Mouse (Mus musculus): ENCODE measurements around the gene Klhdc1. TPM values are rescaled to one million over a fixed set of nuclear protein-coding genes. Genes with fewer than 3 reads are reported as not detected.
A peak's percentile ranks its signal among the peaks of the same experiment; 100 is the strongest.

Klhdc1 gene
- polyA plus RNA-seq, 1 experiment from 2014 or later: 6.9 TPM

DNA sequence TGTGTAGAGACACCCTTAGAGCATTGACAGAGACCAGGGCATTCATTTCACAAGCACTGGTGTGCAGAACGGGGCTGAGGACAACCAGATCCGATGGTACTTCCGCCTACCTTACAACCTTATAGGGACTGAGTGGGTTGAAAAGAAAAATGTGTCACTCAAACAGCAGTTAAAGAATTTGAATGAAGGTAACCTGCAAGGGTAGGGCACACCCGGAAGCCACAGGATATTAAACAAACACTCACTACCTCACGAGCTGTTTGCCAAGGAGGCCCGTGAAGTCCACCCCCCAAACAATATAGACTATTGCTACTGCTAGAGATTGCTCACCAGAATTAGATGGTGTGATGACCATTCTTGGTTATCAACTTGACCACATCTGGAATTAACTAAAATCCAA is 5.2 kb upstream of the Klhdc1 start:
- no peak overlapping the region for H3K9ac ChIP-seq (replicated peaks)
- H3K9me3 ChIP-seq: no peaks in the 10 kb centered on the region
- H3K4me1 ChIP-seq (replicated peaks): peaks cover 3% of the 10 kb centered on the region
- no peaks in the 10 kb centered on the region for H3K27me3 ChIP-seq
- WGBS: 90% methylated on average over 6 of the region's 6 CpGs
- H3K4me3 ChIP-seq (replicated peaks): no peak overlapping the region
- ATAC-seq (ENCODE audit: insufficient number of reproducible peaks, insufficient read depth, low FRiP score, low TSS enrichment, low read depth): no peak
- no peaks in the 10 kb centered on the region for H3K36me3 ChIP-seq
- H3K4me2 ChIP-seq: no peak overlapping the region
- no peak overlapping the region for H3K27ac ChIP-seq

DNA sequence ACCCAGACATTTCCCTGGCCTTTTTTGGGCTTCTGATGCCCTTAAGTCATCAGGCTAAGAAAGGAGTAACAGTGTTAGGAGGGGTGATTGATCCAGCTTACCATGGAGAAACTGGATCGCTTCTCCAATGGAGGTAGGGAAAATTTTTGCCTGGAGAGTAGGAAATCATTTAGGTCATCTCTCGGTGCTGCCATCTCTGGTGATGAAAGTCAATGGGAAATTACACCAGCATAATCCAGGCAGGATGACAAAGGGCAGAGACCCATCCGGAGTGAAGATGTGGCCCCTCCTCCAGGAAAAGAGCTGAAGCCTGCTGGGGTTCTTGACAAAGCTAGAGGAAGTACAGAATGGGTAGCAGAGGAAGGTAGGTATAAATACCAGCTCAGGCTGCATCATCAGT is 2.7 kb upstream of the Klhdc1 start:
- H3K9ac ChIP-seq (replicated peaks): no peak overlapping the region
- peaks cover 9% of the 10 kb centered on the region for H3K4me1 ChIP-seq (replicated peaks)
- H3K27me3 ChIP-seq: no peaks in the 10 kb centered on the region
- H3K4me3 ChIP-seq (replicated peaks): no peak overlapping the region
- H3K27ac ChIP-seq: no peak overlapping the region
- 47% methylated on average over 3 of the region's 3 CpGs for WGBS
- no peaks in the 10 kb centered on the region for H3K36me3 ChIP-seq
- H3K4me2 ChIP-seq: no peak overlapping the region
- ATAC-seq (ENCODE audit: insufficient number of reproducible peaks, insufficient read depth, low FRiP score, low TSS enrichment, low read depth): no peak
- H3K9me3 ChIP-seq: no peaks in the 10 kb centered on the region

DNA sequence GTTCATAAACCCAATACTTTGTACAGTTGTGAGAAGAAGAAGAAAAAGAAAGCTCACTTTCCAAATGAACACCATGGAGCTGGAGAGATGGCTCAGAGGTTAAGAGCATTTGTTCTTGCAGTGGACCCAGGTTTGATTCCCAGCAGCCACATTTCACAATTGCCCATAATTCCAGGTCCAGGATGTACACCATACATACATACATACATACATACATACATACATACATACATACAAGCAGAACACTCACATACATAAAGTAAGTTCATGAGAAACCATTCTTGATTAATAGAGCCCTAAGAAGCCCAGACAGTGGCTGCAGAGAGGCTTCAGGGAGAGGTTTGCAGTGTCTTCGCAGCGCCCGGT is 412 bp downstream of the Klhdc1 start:
- 0% methylated on average over 3 of the region's 3 CpGs for WGBS
- ATAC-seq (ENCODE audit: insufficient number of reproducible peaks, insufficient read depth, low FRiP score, low TSS enrichment, low read depth): 0 out of 2 replicates have a peak, but pooled peaks have one; percentile 7
- peak overlapping the region; percentile 60 for H3K4me3 ChIP-seq (replicated peaks)

DNA sequence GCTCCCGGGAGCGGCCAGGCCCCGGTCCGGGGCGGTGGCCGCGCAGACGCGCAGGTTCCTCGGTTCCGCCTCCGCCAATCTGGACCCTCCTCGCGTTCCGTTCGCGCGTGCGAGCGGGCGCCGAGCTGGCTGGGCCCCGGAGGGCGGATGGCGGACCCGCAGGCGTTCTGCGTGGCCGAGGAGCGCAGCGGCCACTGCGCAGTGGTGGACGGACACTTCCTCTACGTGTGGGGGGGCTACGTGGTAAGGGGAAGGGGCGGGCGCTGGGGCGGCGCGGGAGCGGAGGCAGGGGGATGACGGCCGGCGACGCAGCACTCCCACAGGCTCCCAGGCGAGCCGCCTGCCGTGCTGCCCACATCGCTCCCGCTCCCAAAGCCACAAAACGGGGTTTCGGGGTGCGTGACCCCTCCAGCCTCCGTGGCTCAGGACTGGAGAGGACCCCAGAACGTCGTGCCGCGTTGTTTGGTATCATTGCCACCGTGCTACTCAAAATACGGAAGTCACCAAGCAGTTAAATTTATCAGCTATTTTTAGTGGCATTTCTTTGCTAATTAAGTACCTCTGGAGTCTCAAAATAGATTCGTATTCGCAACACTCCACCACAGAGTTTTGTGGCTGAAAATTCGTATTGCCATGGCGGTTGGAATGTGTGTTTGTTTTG is 925 bp downstream of the Klhdc1 start:
- peak overlapping the region; percentile 67 for H3K4me2 ChIP-seq
- H3K9me3 ChIP-seq: no peaks in the 10 kb centered on the region
- WGBS: under 1% methylated on average over 64 of the region's 64 CpGs
- H3K4me1 ChIP-seq (replicated peaks): peaks cover 9% of the 10 kb centered on the region
- H3K36me3 ChIP-seq: no peaks in the 10 kb centered on the region
- no peaks in the 10 kb centered on the region for H3K27me3 ChIP-seq
- H3K27ac ChIP-seq: peak overlapping the region; percentile 84
- peak overlapping the region; percentile 60 for H3K4me3 ChIP-seq (replicated peaks)
- H3K9ac ChIP-seq (replicated peaks): peak overlapping the region; percentile 83
- peak; percentile 90 for ATAC-seq (ENCODE audit: insufficient number of reproducible peaks, insufficient read depth, low FRiP score, low TSS enrichment, low read depth)

More for the DNA sequence above, 412 bp downstream of the Klhdc1 start:
- Histone ChIP-seq H3K9me3 (no peaks in the 10 kb centered on the region), H3K36me3 (no peaks in the 10 kb centered on the region), H3K27me3 (no peaks in the 10 kb centered on the region), H3K27ac (peak overlapping the region; percentile 84), H3K9ac (replicated peaks) (peak overlapping the region; percentile 83), H3K4me2 (peak overlapping the region; percentile 67), H3K4me1 (replicated peaks) (peaks cover 9% of the 10 kb centered on the region)

DNA sequence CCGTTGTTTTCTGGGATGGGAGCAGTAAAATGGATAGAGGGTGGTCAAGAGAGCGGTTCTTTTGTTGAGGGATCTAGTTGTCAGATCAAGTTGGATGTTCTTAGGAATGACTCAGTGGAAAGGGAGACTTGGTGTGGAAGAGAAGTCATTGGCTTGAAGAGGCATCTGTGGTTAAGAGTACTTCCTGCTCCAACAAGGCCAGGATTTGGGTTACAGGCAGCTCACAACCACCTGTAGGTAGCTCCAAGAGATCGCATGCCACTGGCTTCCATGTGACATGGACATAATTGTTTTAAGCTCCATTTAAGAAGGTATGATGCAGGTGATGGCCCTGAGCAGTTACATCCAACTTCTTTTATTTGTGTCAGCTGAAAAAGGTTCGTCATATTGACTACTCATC is 8.8 kb downstream of the Klhdc1 start:
- Histone ChIP-seq H3K27ac (no peak overlapping the region), H3K36me3 (no peaks in the 10 kb centered on the region), H3K9ac (replicated peaks) (no peak overlapping the region), H3K4me1 (replicated peaks) (no peaks in the 10 kb centered on the region), H3K4me3 (replicated peaks) (no peak overlapping the region), H3K4me2 (no peak overlapping the region), H3K9me3 (no peaks in the 10 kb centered on the region), H3K27me3 (no peaks in the 10 kb centered on the region)
- 84% methylated on average over 4 of the region's 4 CpGs for WGBS
- ATAC-seq (ENCODE audit: insufficient number of reproducible peaks, insufficient read depth, low FRiP score, low TSS enrichment, low read depth): no peak

DNA sequence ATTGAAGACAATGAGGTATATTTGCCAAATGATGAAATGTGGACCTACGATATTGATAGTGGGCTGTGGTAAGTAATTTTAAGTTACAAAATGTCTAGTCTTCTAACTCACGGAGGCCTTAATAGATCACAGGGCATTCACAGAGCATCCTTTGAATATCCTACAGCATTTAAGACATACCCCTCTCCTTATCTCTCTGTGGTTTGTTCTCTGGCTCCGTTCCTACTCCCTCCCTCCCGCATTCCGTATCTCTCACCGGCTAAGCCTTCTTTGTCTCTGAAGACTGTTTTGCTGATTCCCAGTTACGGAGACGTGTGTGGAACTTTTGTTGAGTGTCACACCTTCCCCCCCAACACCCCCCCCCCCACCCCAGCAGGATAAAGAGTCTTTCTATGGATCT is 9.8 kb downstream of the Klhdc1 start:
- no peaks in the 10 kb centered on the region for H3K27me3 ChIP-seq
- no peak overlapping the region for H3K4me2 ChIP-seq
- no peak overlapping the region for H3K27ac ChIP-seq
- H3K9ac ChIP-seq (replicated peaks): no peak overlapping the region
- H3K4me1 ChIP-seq (replicated peaks): no peaks in the 10 kb centered on the region
- no peak overlapping the region for H3K4me3 ChIP-seq (replicated peaks)
- ATAC-seq (ENCODE audit: insufficient number of reproducible peaks, insufficient read depth, low FRiP score, low TSS enrichment, low read depth): no peak
- H3K9me3 ChIP-seq: no peaks in the 10 kb centered on the region
- H3K36me3 ChIP-seq: no peaks in the 10 kb centered on the region
- 87% methylated on average over 8 of the region's 8 CpGs for WGBS

DNA sequence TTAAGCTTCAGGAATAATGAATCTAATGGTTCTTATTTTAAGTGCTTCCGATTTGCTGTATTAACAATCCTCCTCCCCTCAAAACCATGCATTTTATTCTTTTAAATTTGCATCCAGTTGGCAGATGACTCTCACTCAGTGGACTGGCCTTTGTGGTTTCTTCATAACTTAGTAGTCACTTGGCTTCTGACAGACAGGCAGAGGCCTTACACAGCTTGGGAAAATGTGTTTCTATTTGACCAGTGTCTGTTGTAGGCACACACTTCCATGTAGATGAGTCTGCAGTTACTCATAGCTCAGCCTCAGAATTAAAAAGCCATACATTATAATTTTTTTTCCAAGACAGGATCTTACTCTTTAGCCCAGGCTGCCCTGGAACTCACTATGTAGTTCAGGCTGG is 12.8 kb downstream of the Klhdc1 start:
- Histone ChIP-seq H3K9me3 (no peaks in the 10 kb centered on the region), H3K4me1 (replicated peaks) (no peaks in the 10 kb centered on the region), H3K36me3 (no peaks in the 10 kb centered on the region), H3K27me3 (no peaks in the 10 kb centered on the region), H3K27ac (no peak overlapping the region), H3K4me3 (replicated peaks) (no peak overlapping the region), H3K4me2 (no peak overlapping the region), H3K9ac (replicated peaks) (no peak overlapping the region)
- no peak for ATAC-seq (ENCODE audit: insufficient number of reproducible peaks, insufficient read depth, low FRiP score, low TSS enrichment, low read depth)
- WGBS: 97% methylated on average over 1 of the region's 1 CpGs

DNA sequence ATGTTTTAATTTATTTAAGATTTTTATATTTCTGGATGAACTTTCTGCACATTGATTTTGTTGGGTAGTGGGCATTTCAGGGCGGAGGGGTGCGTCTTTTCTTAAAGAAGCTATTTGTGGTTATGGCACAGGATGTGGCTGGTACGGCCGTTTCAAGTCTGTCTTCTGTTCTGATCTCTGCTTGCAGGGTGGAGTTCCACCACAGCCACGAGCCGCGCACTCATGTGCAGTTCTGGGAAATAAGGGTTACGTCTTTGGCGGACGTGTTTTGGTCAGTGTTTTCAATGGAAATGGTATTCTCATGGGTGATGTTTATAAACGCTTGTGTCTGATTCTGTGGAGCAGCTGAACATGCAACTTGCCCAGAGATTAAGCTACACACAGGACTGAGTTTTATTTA is 16.9 kb downstream of the Klhdc1 start:
- 89% methylated on average over 11 of the region's 11 CpGs for WGBS
- no peaks in the 10 kb centered on the region for H3K36me3 ChIP-seq
- ATAC-seq (ENCODE audit: insufficient number of reproducible peaks, insufficient read depth, low FRiP score, low TSS enrichment, low read depth): no peak

DNA sequence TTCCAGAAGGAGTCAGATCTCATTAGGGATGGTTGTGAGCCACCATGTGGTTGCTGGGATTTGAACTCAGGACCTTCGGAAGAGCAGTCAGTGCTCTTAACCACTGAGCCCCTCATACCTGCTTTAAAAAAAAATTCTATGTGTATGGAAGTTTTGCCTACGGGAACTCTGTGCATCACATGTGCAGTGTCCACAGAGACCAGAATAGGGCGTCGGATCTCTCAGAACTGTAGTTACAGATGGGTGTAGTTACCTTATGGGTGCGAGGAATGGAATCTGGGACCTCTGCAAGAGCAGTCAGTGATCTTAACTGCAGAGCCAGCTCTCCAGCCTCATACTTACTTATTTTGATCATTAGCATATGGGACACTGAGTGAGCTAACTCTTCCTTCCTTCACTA is 21.3 kb downstream of the Klhdc1 start:
- H3K4me3 ChIP-seq (replicated peaks): no peak overlapping the region
- ATAC-seq (ENCODE audit: insufficient number of reproducible peaks, insufficient read depth, low FRiP score, low TSS enrichment, low read depth): no peak
- H3K9me3 ChIP-seq: no peaks in the 10 kb centered on the region
- no peaks in the 10 kb centered on the region for H3K36me3 ChIP-seq
- H3K27me3 ChIP-seq: no peaks in the 10 kb centered on the region
- WGBS: 89% methylated on average over 5 of the region's 5 CpGs
- no peak overlapping the region for H3K4me2 ChIP-seq
- no peak overlapping the region for H3K9ac ChIP-seq (replicated peaks)
- no peaks in the 10 kb centered on the region for H3K4me1 ChIP-seq (replicated peaks)
- no peak overlapping the region for H3K27ac ChIP-seq

More for the DNA sequence above, 16.9 kb downstream of the Klhdc1 start:
- no peak overlapping the region for H3K27ac ChIP-seq
- H3K4me2 ChIP-seq: no peak overlapping the region
- no peaks in the 10 kb centered on the region for H3K27me3 ChIP-seq
- no peaks in the 10 kb centered on the region for H3K9me3 ChIP-seq
- no peak overlapping the region for H3K9ac ChIP-seq (replicated peaks)
- no peaks in the 10 kb centered on the region for H3K4me1 ChIP-seq (replicated peaks)
- H3K4me3 ChIP-seq (replicated peaks): no peak overlapping the region

DNA sequence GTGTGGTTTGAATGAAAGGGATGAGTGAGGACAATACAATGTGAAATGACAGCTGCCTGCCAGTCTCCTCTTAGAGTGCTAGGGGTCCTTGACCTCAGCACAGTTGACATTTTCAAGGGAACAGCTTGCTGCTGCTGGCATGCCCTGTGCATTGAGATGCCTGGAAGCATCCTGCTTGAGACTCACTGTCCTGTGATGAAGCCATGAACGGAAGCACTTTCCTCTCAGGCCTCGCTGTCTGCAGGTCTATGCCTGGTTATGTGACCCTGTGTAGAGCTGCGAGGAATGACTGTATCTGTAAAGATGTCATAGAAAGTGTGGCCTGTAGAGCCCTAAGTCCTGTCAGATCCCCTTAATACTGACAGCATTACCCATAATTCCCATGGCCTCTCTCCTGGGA is 24.1 kb downstream of the Klhdc1 start:
- Histone ChIP-seq H3K27me3 (no peaks in the 10 kb centered on the region), H3K36me3 (no peaks in the 10 kb centered on the region), H3K4me1 (replicated peaks) (no peaks in the 10 kb centered on the region), H3K4me3 (replicated peaks) (no peak overlapping the region), H3K27ac (no peak overlapping the region), H3K9me3 (no peaks in the 10 kb centered on the region), H3K4me2 (no peak overlapping the region), H3K9ac (replicated peaks) (no peak overlapping the region)
- 82% methylated on average over 3 of the region's 3 CpGs for WGBS
- no peak for ATAC-seq (ENCODE audit: insufficient number of reproducible peaks, insufficient read depth, low FRiP score, low TSS enrichment, low read depth)

DNA sequence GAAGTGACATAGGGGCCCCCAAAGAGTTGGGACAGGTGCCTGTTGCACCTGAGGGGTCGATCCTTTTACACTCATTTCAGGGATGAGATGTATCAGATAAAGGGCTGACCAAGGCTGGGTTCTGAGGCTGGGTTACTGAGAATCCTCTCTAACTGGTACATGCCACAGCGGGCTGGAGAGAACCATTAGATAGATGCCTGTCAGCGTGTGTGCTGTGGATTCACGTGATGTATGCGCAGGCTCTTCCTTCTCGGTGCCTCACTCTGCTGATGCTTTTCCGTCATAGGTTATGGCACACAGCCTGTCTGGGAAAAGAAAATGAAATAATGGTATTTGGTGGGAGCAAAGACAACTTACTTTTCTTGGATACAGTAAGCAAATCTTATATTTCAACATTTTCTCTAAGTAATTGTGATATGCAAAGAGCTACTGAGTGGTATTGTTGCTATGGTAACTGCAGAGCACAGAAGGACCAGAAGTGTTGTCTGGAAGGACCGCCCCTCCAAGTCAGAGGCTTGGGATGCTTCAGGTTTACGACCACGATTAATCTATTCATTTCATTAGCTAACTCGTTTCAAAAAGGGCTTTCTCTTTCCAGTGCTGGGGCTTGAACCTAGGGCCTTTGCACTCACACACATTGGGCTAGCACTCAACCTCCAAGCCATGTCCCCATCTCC is 27.1 kb downstream of the Klhdc1 start:
- no peak for ATAC-seq (ENCODE audit: insufficient number of reproducible peaks, insufficient read depth, low FRiP score, low TSS enrichment, low read depth)
- no peaks in the 10 kb centered on the region for H3K4me1 ChIP-seq (replicated peaks)
- no peak overlapping the region for H3K4me2 ChIP-seq
- no peak overlapping the region for H3K9ac ChIP-seq (replicated peaks)
- H3K4me3 ChIP-seq (replicated peaks): no peak overlapping the region
- 73% methylated on average over 11 of the region's 11 CpGs for WGBS
- H3K9me3 ChIP-seq: no peaks in the 10 kb centered on the region
- no peak overlapping the region for H3K27ac ChIP-seq
- H3K36me3 ChIP-seq: no peaks in the 10 kb centered on the region
- no peaks in the 10 kb centered on the region for H3K27me3 ChIP-seq

DNA sequence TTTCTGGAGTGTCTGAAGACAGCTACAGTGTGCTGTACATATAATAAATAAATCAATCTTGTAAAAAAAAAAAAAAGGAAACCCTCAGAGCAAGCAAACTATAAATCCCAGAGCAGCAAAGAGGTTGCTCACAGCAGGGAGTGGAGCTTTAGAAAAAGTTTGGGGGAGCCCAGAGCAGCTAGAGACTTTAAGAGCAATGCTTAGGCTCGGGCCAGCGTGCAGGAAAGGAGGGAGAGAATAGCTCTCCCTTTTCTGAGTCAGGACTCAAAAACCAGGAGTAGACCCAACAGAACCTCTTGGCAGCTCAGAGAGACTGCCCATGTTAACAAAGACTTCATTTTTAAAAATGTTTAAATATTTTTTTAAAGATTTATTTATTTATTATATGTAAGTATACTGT is 28.0 kb downstream of the Klhdc1 start:
- Histone ChIP-seq H3K4me3 (replicated peaks) (no peak overlapping the region), H3K4me2 (no peak overlapping the region), H3K9me3 (no peaks in the 10 kb centered on the region), H3K36me3 (no peaks in the 10 kb centered on the region), H3K27ac (no peak overlapping the region), H3K4me1 (replicated peaks) (no peaks in the 10 kb centered on the region), H3K27me3 (no peaks in the 10 kb centered on the region), H3K9ac (replicated peaks) (no peak overlapping the region)
- no peak for ATAC-seq (ENCODE audit: insufficient number of reproducible peaks, insufficient read depth, low FRiP score, low TSS enrichment, low read depth)
- WGBS: 78% methylated on average over 2 of the region's 2 CpGs

Data from limb, embryonic 12.5 days (tissue).